Mouse (Mus musculus): Measurements from ENCODE around the gene Dph1. TPM values are rescaled to one million over a fixed set of nuclear protein-coding genes. Genes with fewer than 3 reads are reported as not detected.

Gene Dph1
- total RNA-seq (2015; ENCODE audit: low replicate concordance) (not detected in 2 replicates), total RNA-seq (2017; ENCODE audit: low replicate concordance) (1.1 and 6.3 TPM in 2 replicates)

- ATAC-seq (replicated peaks; ENCODE audit: low FRiP score, poor library complexity, severe bottlenecking) = no peak
Observed at GRCm38 (mm10) chr11:75190905-75191441, at the start of gene Dph1. Gene Dph1, minus strand, starts transcription at chr11:75191241.

GRCm38 (mm10) chr11:75240158-75240934 lies 49.3 kb upstream of the Dph1 start:
- 0 out of 2 replicates have a peak, but pooled peaks have one; percentile 46 for ATAC-seq (replicated peaks; ENCODE audit: low FRiP score, poor library complexity, severe bottlenecking)

GRCm38 (mm10) chr11:75234745-75235144 lies 43.7 kb upstream of the Dph1 start:
- ATAC-seq (replicated peaks; ENCODE audit: low FRiP score, poor library complexity, severe bottlenecking) = peak; percentile 82

GRCm38 (mm10) chr11:75232434-75232833 lies 41.4 kb upstream of the Dph1 start:
- ATAC-seq (replicated peaks; ENCODE audit: low FRiP score, poor library complexity, severe bottlenecking) = no peak

- ATAC-seq (replicated peaks; ENCODE audit: low FRiP score, poor library complexity, severe bottlenecking) = no peak
Observed at GRCm38 (mm10) chr11:75231756-75232155, 40.7 kb upstream of the Dph1 start.

GRCm38 (mm10) chr11:75230272-75230760 lies 39.3 kb upstream of the Dph1 start:
- ATAC-seq (replicated peaks; ENCODE audit: low FRiP score, poor library complexity, severe bottlenecking) = no peak

- ATAC-seq (replicated peaks; ENCODE audit: low FRiP score, poor library complexity, severe bottlenecking) = no peak
Observed at GRCm38 (mm10) chr11:75229289-75229688, 38.2 kb upstream of the Dph1 start.

GRCm38 (mm10) chr11:75227632-75228031 lies 36.6 kb upstream of the Dph1 start:
- no peak for ATAC-seq (replicated peaks; ENCODE audit: low FRiP score, poor library complexity, severe bottlenecking)

GRCm38 (mm10) chr11:75224835-75225234 lies 33.8 kb upstream of the Dph1 start:
- no peak for ATAC-seq (replicated peaks; ENCODE audit: low FRiP score, poor library complexity, severe bottlenecking)

- ATAC-seq (replicated peaks; ENCODE audit: low FRiP score, poor library complexity, severe bottlenecking) = no peak
Observed at GRCm38 (mm10) chr11:75224062-75224461, 33.0 kb upstream of the Dph1 start.

- ATAC-seq (replicated peaks; ENCODE audit: low FRiP score, poor library complexity, severe bottlenecking) = no peak
Observed at GRCm38 (mm10) chr11:75220517-75221145, 29.6 kb upstream of the Dph1 start.

GRCm38 (mm10) chr11:75220115-75220514 lies 29.1 kb upstream of the Dph1 start:
- ATAC-seq (replicated peaks; ENCODE audit: low FRiP score, poor library complexity, severe bottlenecking) = no peak

- ATAC-seq (replicated peaks; ENCODE audit: low FRiP score, poor library complexity, severe bottlenecking) = no peak
Observed at GRCm38 (mm10) chr11:75214081-75214950, 23.3 kb upstream of the Dph1 start.

GRCm38 (mm10) chr11:75213372-75214080 lies 22.5 kb upstream of the Dph1 start:
- ATAC-seq (replicated peaks; ENCODE audit: low FRiP score, poor library complexity, severe bottlenecking) = no peak

- no peak for ATAC-seq (replicated peaks; ENCODE audit: low FRiP score, poor library complexity, severe bottlenecking)
Observed at GRCm38 (mm10) chr11:75212876-75213275, 21.8 kb upstream of the Dph1 start.

GRCm38 (mm10) chr11:75212031-75212667 lies 21.1 kb upstream of the Dph1 start:
- ATAC-seq (replicated peaks; ENCODE audit: low FRiP score, poor library complexity, severe bottlenecking) = no peak

GRCm38 (mm10) chr11:75210755-75211154 lies 19.7 kb upstream of the Dph1 start:
- no peak for ATAC-seq (replicated peaks; ENCODE audit: low FRiP score, poor library complexity, severe bottlenecking)

- ATAC-seq (replicated peaks; ENCODE audit: low FRiP score, poor library complexity, severe bottlenecking) = no peak
Observed at GRCm38 (mm10) chr11:75210093-75210492, 19.1 kb upstream of the Dph1 start.

- no peak for ATAC-seq (replicated peaks; ENCODE audit: low FRiP score, poor library complexity, severe bottlenecking)
Observed at GRCm38 (mm10) chr11:75209363-75209762, 18.3 kb upstream of the Dph1 start.

All from erythroid progenitor cell, adult 5-6 weeks (primary cell).